Mouse (Mus musculus): ENCODE data around the gene Oas2. TPM values are rescaled to one million over a fixed set of nuclear protein-coding genes. Genes with fewer than 3 reads are reported as not detected.
"Not testable (repeated sequence)": the region's sequence is repeated elsewhere in the genome, so short reads cannot be mapped to it uniquely, and the experiment has no call there.

Gene Oas2
- 0.10 and 0.17 TPM in 2 replicates for polyA plus RNA-seq (2016; fragmentation: Nextera tagmentation; extraction: Ambion mirVana)

DNA sequence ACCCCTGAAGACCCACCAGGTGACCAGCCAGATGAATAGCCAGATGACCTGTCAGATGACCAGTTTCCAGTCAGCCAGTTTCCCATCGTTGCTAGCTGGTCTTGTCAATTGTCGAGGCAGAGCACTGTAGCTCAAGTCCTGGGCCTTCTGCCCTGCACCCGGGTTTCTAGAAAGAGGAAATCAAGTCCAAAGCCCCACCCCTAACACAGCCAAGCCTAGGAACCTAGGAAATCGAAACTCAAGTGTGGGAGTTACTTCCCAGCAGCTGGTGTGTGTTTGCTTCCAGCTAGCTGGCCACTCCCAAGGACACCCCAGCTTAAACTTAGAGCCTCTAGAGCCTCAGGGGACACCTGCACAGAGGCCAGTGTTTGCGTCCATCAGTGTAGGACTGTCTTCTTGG lies at the start of gene Oas2:
Gene Oas2 (minus strand): TSS at position 166 of the 400 bp plus-strand sequence.
- Histone ChIP-seq H3K36me3 (replicated peaks) (no peaks in the 10 kb centered on the region), H3K9ac (no peak within 1 kb of the TSS), H3K27ac (no peak within 1 kb of the TSS), H3K27me3 (0 out of 2 replicates have a peak, but pooled peaks cover 4% of the 10 kb centered on the region), H3K9me3 (no peaks in the 10 kb centered on the region), H3K4me2 (no peak within 1 kb of the TSS), H3K4me1 (no peaks in the 10 kb centered on the region), H3K4me3 (replicated peaks) (no peak within 1 kb of the TSS)
- WGBS: 71% methylated on average over 5 of the region's 5 CpGs
- no peak for ATAC-seq (ENCODE audit: low FRiP score)

GRCm38 (mm10) chr5:120798943-120799342 lies 49.3 kb upstream of the Oas2 start:
- not testable (repeated sequence) for H3K4me1 ChIP-seq; H3K36me3 ChIP-seq (replicated peaks); H3K27ac ChIP-seq; H3K4me2 ChIP-seq; H3K9me3 ChIP-seq; H3K9ac ChIP-seq; ATAC-seq (ENCODE audit: low FRiP score); H3K4me3 ChIP-seq (replicated peaks); H3K27me3 ChIP-seq
- 63% methylated on average over 2 of the region's 2 CpGs for WGBS

GRCm38 (mm10) chr5:120798147-120798546 lies 48.5 kb upstream of the Oas2 start:
- H3K27ac ChIP-seq; H3K9ac ChIP-seq; H3K4me3 ChIP-seq (replicated peaks); H3K4me1 ChIP-seq; ATAC-seq (ENCODE audit: low FRiP score); H3K27me3 ChIP-seq; H3K9me3 ChIP-seq; H3K36me3 ChIP-seq (replicated peaks); H3K4me2 ChIP-seq: not testable (repeated sequence)
- 89% methylated on average over 5 of the region's 5 CpGs for WGBS

GRCm38 (mm10) chr5:120795480-120796034 lies 45.9 kb upstream of the Oas2 start, which contains the start of gene Oas1e:
Oas1e (minus strand) TSS chr5:120795530.
- not testable (repeated sequence) for H3K4me1 ChIP-seq; H3K27me3 ChIP-seq; H3K9me3 ChIP-seq; H3K27ac ChIP-seq; H3K4me3 ChIP-seq (replicated peaks); H3K36me3 ChIP-seq (replicated peaks); H3K4me2 ChIP-seq; ATAC-seq (ENCODE audit: low FRiP score); H3K9ac ChIP-seq
- WGBS: 75% methylated on average over 9 of the region's 9 CpGs

- Histone ChIP-seq H3K9me3 (no peaks in the 10 kb centered on the region), H3K27me3 (no peaks in the 10 kb centered on the region), H3K4me1 (no peaks in the 10 kb centered on the region), H3K27ac (no peak overlapping the region), H3K4me3 (replicated peaks) (no peak overlapping the region), H3K4me2 (no peak overlapping the region), H3K9ac (no peak overlapping the region), H3K36me3 (replicated peaks) (no peaks in the 10 kb centered on the region)
- 29% methylated on average over 2 of the region's 2 CpGs for WGBS
- ATAC-seq (ENCODE audit: low FRiP score): no peak
These were observed 43.4 kb upstream of the Oas2 start for GRCm38 (mm10) chr5:120793043-120793442.

GRCm38 (mm10) chr5:120787042-120787441 lies 37.4 kb upstream of the Oas2 start:
- Histone ChIP-seq H3K4me1 (no peaks in the 10 kb centered on the region), H3K36me3 (replicated peaks) (no peaks in the 10 kb centered on the region), H3K4me3 (replicated peaks) (no peak overlapping the region), H3K9ac (no peak overlapping the region), H3K4me2 (no peak overlapping the region), H3K9me3 (no peaks in the 10 kb centered on the region), H3K27me3 (no peaks in the 10 kb centered on the region), H3K27ac (no peak overlapping the region)
- ATAC-seq (ENCODE audit: low FRiP score): no peak
- WGBS: 77% methylated on average over 3 of the region's 3 CpGs

DNA sequence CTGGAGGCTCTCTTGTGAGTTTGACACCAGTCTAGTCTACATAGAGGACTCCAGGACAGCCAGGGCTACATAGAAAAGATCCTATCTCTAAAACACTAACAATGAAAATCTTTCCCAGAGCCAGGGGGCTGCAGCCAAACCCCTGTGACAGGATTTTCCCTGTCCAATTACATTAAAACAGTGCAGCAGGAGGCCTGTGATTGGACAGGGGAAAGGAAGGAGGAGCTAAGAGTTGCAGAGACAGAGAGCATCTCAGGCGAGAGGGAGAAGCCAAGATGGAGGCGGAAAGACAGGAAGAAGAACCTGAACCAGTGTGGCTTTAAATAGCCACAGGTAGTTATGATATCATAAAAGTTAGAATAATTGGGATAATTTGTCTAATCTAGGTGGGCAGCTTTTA lies 32.8 kb upstream of the Oas2 start:
- Histone ChIP-seq H3K9me3 (no peaks in the 10 kb centered on the region), H3K4me2 (no peak overlapping the region), H3K4me1 (no peaks in the 10 kb centered on the region), H3K27me3 (peaks cover 6% of the 10 kb centered on the region; the same call in 1 of the 2 replicates), H3K36me3 (replicated peaks) (no peaks in the 10 kb centered on the region), H3K4me3 (replicated peaks) (no peak overlapping the region), H3K9ac (no peak overlapping the region), H3K27ac (no peak overlapping the region)
- no peak for ATAC-seq (ENCODE audit: low FRiP score)
- WGBS: 89% methylated on average over 2 of the region's 2 CpGs

GRCm38 (mm10) chr5:120781646-120782045 lies 32.0 kb upstream of the Oas2 start:
- Histone ChIP-seq H3K27ac (no peak overlapping the region), H3K36me3 (replicated peaks) (no peaks in the 10 kb centered on the region), H3K27me3 (peaks cover 6% of the 10 kb centered on the region; the same call in 1 of the 2 replicates), H3K4me3 (replicated peaks) (no peak overlapping the region), H3K9ac (no peak overlapping the region), H3K9me3 (no peaks in the 10 kb centered on the region), H3K4me2 (no peak overlapping the region), H3K4me1 (no peaks in the 10 kb centered on the region)
- 91% methylated on average over 1 of the region's 1 CpGs for WGBS
- no peak for ATAC-seq (ENCODE audit: low FRiP score)

- H3K9me3 ChIP-seq: no peaks in the 10 kb centered on the region
- H3K4me3 ChIP-seq (replicated peaks): no peak overlapping the region
- H3K4me2 ChIP-seq: no peak overlapping the region
- no peak overlapping the region for H3K9ac ChIP-seq
- no peak for ATAC-seq (ENCODE audit: low FRiP score)
- no peaks in the 10 kb centered on the region for H3K36me3 ChIP-seq (replicated peaks)
- no peak overlapping the region for H3K27ac ChIP-seq
- peaks cover 6% of the 10 kb centered on the region; the same call in 1 of the 2 replicates for H3K27me3 ChIP-seq
- 61% methylated on average over 3 of the region's 3 CpGs for WGBS
- H3K4me1 ChIP-seq: no peaks in the 10 kb centered on the region
These were observed 30.3 kb upstream of the Oas2 start for GRCm38 (mm10) chr5:120779922-120780321.

GRCm38 (mm10) chr5:120778941-120779340 lies 29.3 kb upstream of the Oas2 start:
- Histone ChIP-seq H3K36me3 (replicated peaks) (no peaks in the 10 kb centered on the region), H3K27ac (no peak overlapping the region), H3K9ac (no peak overlapping the region), H3K4me3 (replicated peaks) (no peak overlapping the region), H3K27me3 (peaks cover 6% of the 10 kb centered on the region; the same call in 1 of the 2 replicates), H3K4me1 (no peaks in the 10 kb centered on the region), H3K4me2 (no peak overlapping the region), H3K9me3 (no peaks in the 10 kb centered on the region)
- 65% methylated on average over 2 of the region's 2 CpGs for WGBS
- ATAC-seq (ENCODE audit: low FRiP score): no peak

DNA sequence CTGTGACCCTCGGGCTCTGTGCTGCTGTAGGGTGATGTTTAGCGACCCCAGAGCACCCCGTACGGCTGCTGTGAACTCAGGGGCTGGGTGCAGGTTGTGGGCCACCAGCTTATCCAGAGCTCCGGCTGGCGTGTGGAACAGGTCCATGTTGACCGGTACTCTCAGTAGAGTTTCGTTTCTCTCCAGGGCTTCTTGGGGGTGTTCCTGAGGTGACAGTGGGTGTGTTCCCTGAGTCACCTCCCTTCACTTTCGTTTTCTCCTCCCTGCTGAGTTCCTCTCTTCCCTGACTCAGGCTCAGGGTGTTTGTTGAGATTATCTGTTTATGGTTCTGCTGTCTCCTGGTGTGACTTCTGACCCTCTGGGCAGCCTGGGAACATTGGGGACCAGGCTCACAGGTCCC lies 27.8 kb upstream of the Oas2 start, which contains the start of gene Oas3:
Gene Oas3 (minus strand): TSS at position 184 of the 400 bp plus-strand sequence.
- Histone ChIP-seq H3K36me3 (replicated peaks) (no peaks in the 10 kb centered on the region), H3K4me1 (no peaks in the 10 kb centered on the region), H3K4me2 (no peak within 1 kb of the TSS), H3K27ac (no peak within 1 kb of the TSS), H3K27me3 (peaks cover 6% of the 10 kb centered on the region; the same call in 1 of the 2 replicates), H3K9me3 (no peaks in the 10 kb centered on the region), H3K4me3 (replicated peaks) (no peak within 1 kb of the TSS), H3K9ac (no peak within 1 kb of the TSS)
- no peak for ATAC-seq (ENCODE audit: low FRiP score)
- 86% methylated on average over 9 of the region's 9 CpGs for WGBS

DNA sequence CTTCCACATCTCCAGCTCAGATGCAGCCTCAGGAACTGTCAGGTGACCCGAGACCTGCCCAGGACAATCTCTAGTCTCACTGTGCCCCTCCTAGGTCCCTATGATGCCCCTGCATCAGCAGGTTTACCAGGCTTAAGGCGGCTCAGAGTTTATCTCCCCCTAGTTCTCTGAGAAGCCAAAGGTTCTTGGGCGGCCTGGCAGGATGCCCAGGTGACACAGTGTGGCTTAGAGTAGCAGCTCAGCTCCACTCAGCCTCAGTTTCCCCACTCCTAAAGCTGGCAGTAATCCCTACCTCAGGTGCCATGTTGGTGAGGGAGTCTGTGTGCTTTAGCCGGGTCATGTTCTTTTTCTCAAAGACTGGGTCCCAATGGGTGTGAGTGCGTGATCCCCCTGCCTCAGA lies 27.1 kb upstream of the Oas2 start:
- H3K36me3 ChIP-seq (replicated peaks): no peaks in the 10 kb centered on the region
- no peak overlapping the region for H3K9ac ChIP-seq
- H3K27me3 ChIP-seq: peaks cover 6% of the 10 kb centered on the region; the same call in 1 of the 2 replicates
- no peaks in the 10 kb centered on the region for H3K9me3 ChIP-seq
- H3K4me3 ChIP-seq (replicated peaks): no peak overlapping the region
- H3K4me2 ChIP-seq: no peak overlapping the region
- WGBS: 79% methylated on average over 5 of the region's 5 CpGs
- ATAC-seq (ENCODE audit: low FRiP score): no peak
- H3K4me1 ChIP-seq: no peaks in the 10 kb centered on the region
- H3K27ac ChIP-seq: no peak overlapping the region

GRCm38 (mm10) chr5:120775287-120775985 lies 25.8 kb upstream of the Oas2 start:
- H3K27ac ChIP-seq: no peak overlapping the region
- no peak overlapping the region for H3K9ac ChIP-seq
- no peak overlapping the region for H3K4me3 ChIP-seq (replicated peaks)
- no peaks in the 10 kb centered on the region for H3K9me3 ChIP-seq
- H3K27me3 ChIP-seq: peaks cover 4% of the 10 kb centered on the region; the same call in 1 of the 2 replicates
- 85% methylated on average over 14 of the region's 14 CpGs for WGBS
- H3K4me1 ChIP-seq: no peaks in the 10 kb centered on the region
- no peaks in the 10 kb centered on the region for H3K36me3 ChIP-seq (replicated peaks)
- no peak overlapping the region for H3K4me2 ChIP-seq
- no peak for ATAC-seq (ENCODE audit: low FRiP score)

Measured in forebrain, embryonic 12.5 days (tissue).